Mouse (Mus musculus) layer of hippocampus, adult 8-10 months (tissue): ENCODE data around the gene Ano9. TPM values are rescaled to one million over a fixed set of nuclear protein-coding genes. Genes with fewer than 3 reads are reported as not detected.

Experiments used
- DNase-seq, 2 experiments: peaks; one replicate each; pipeline ENCODE4 v3.0.0; 2022; ENCODE audit warnings: low spot score in 2 of 2
- total RNA-seq, 4 experiments: library from RNA; stranded (reverse); gene quantifications; 2 replicates each; pipeline ENCODE4 v1.2.4; 2022

The Ano9 gene
- total RNA-seq = not detected

DNA sequence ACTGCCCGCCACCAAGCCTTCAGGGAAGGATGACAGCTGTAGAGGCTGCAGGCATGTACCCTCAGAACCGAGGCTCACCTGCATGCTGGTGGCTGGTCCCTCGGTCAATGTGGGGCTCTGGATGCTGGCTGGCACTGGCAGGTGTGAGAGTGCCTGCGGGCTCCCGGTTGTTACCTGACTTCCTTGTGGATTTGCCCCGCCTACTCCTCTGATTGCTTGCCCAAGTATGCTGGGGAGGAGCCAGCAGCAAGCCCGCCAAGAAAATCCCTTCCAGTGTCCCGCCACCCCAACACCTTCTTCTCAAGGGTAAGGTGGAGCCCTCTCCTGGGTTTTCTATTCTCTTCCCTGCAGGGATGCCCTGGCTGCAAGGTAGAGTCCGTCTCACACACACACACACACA, at the start of gene Ano9:
Gene Ano9, minus strand, starts transcription at position 171 of the 400 bp plus-strand sequence.
- DNase-seq = no peak

DNA sequence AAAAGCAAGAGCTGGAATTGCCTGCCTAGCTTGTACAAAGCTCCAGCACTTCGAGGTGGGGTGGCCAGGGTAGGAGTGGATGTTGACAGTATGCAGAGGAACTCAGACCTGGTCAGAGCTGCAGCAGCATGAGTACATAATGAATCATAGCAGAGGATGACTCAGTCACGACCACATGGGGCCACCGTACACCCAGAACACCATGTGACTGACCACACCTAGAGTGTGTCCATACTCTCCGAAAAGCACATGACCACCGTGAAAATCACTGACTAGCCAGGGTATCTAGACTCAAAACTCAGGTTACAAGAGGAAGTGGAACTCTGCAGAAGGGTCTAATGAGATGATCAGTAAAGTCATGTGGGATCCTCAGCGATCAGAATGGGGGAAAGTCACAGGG, 47.2 kb upstream of the Ano9 start:
- no peak for DNase-seq

DNA sequence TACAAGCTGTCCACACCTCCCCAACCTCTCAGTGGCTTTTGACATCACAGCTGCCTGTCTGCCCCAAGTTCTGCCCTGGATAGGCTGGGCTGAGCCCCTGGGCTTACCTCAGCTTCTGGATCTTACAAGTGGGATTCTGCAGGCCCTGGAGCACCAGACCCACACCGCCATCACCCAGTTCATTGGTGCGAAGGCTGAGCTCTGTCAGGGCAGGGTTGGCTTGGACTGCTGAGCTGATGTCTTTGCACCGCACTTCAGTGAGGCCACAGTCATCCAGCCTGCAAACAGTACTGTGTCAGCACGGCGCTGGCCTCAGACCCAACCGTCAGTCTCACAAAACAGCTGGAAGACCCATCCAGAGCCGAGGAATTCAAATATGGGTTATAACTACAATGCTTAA, 46.8 kb upstream of the Ano9 start:
- DNase-seq = no peak

- no peak for DNase-seq
Measured at GRCm38 (mm10) chr7:141155362-141155761, 37.8 kb upstream of the Ano9 start.

DNA sequence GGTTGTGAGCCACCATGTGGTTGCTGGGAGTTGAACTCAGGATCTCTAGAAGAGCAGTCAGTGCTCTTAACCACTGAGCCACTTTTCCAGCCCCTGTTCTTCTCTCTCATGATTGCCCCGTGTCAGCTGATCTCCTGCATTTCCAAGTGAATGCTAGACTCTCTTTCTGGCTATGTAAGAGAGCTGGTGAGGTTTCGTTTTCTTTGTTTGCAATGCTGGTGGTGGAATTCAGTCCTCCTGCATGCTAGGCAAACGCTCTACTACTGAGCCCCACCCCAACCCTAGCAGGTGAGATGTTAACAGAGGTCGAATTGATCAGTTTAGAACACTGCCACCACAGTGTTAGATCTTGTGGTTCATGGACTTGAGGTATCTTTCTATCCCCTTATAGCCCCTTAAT, 31.0 kb upstream of the Ano9 start:
- DNase-seq = no peak

GRCm38 (mm10) chr7:141147044-141147443, 29.4 kb upstream of the Ano9 start:
- DNase-seq = no peak

GRCm38 (mm10) chr7:141146043-141146595, 28.5 kb upstream of the Ano9 start:
- DNase-seq = no peak

- no peak for DNase-seq
Measured at GRCm38 (mm10) chr7:141145403-141145802, 27.8 kb upstream of the Ano9 start.

DNA sequence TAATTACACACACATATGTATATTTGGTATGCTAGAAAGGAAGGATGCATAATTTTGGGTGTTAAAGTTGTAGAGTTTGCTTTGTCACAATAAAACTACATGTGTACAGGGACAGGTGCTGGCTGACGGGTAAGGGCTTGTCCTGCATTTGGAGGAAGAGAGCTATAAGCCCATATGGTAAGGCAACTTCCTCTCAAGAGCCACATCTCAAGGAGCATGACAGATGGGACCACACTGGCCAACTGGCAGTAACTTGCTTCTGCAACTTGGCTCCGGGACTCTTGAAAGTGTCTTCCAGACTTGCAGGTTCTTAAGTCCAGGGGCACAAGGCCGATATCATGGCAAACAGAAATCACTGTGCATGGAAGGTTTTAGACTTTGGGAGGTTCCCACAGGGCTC, 27.0 kb upstream of the Ano9 start:
- DNase-seq = no peak

- no peak for DNase-seq
Measured at GRCm38 (mm10) chr7:141143861-141144260, 26.3 kb upstream of the Ano9 start.

DNA sequence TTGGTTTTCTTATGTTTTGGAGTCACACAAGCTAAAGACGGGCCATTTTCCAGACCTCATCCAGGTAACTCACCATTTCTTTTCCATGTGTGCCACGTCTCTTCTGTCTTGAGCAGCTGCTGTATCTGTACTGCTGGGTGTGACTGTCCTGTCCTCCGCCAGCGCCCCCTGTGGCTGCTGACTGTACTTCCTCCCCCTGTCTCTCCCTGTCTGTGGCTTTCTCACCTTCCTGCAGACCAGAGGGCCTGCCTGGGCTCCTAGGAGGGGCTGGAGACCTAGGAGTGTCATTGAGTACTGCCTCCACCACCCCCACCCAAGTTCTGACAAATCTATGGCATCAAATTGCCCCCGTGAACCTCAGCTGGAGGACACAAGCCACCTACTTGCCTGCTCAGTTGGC, 25.5 kb upstream of the Ano9 start:
- DNase-seq = no peak

GRCm38 (mm10) chr7:141141326-141141725, 23.7 kb upstream of the Ano9 start:
- no peak for DNase-seq

GRCm38 (mm10) chr7:141131904-141132755, 14.5 kb upstream of the Ano9 start:
- no peak for DNase-seq

DNA sequence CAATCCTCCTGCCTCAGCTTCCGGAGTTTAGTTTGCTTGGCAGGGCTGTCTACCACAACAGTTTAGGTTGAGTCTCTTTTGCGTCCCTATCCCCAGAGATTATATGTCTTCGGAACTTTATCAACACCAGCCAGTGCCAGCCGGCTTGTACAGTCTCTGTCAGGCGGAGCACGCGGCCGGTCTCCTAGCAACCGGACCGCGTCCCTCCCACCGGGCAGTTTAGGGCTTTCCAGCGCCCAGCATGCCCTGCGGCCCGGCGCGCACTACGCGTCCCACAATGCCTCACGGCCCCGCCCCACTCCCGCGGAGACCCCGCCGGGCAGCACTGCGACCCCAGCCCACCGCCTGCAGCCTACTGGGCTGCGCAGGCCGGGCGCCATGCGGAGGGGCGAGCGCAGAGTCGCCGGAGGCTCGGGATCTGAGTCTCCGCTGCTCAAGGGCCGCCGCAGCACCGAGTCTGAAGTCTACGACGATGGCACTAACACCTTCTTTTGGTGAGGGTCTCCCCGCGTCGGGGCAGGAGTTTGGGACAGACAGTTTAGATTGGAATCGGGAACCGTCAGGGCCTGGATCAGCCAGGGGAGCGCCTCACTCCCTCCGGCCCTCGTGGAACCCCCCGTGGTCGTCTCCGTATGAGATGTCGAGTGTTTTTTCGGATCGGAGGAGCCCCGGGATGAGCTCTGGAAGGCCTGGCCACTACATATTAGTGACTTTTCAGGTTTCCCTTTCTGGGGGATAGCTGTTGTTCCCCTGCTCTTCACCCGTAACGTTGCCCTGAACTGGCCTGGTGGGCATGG, 13.6 kb upstream of the Ano9 start:
- DNase-seq = peak; percentile 84 to 89

GRCm38 (mm10) chr7:141123517-141123856, 5.9 kb upstream of the Ano9 start:
- no peak for DNase-seq

GRCm38 (mm10) chr7:141122689-141123516, 5.3 kb upstream of the Ano9 start:
- peak; percentile 82 to 86 for DNase-seq

GRCm38 (mm10) chr7:141122245-141122644, 4.6 kb upstream of the Ano9 start, which contains the start of gene Ptdss2:
Gene Ptdss2, plus strand, starts transcription at chr7:141122382.
- no peak for DNase-seq

DNA sequence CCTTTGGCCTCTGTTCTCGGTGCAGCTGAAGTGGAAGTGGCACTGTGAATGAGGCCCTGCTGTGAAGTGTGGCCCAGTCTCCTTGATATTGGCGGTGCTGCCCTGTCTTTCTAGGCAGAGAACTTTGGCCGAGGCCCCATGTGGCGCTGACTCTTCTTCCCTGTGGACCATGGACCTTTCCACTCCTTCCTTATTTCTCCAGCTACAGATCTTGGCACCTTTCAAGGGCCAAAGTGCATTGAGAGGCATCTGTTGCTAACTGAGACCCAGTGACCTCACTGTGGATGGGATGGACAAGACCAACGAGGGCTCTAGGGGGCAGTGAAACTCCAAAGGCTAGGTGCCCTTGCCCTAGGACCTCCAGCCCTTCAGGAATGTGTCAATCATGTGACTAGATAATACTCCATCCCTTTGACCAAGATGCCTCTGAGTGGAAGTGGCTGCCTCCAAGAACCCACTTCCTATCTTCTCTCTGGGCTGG, 3.5 kb upstream of the Ano9 start:
- DNase-seq = no peak

- no peak for DNase-seq
Measured at GRCm38 (mm10) chr7:141120605-141121004, 3.0 kb upstream of the Ano9 start.

GRCm38 (mm10) chr7:141119487-141119886, 1.9 kb upstream of the Ano9 start:
- DNase-seq = no peak

GRCm38 (mm10) chr7:141115874-141116273, 1.7 kb downstream of the Ano9 start:
- no peak for DNase-seq
